Mouse (Mus musculus): ENCODE measurements around the gene Vps51. TPM values are rescaled to one million over a fixed set of nuclear protein-coding genes. Genes with fewer than 3 reads are reported as not detected.
A peak's percentile ranks its signal among the peaks of the same experiment; 100 is the strongest.

Gene Vps51
- polyA plus RNA-seq, 1 experiment from 2014 or later: 75.0 TPM

GRCm38 (mm10) chr19:6058966-6059365, 18.1 kb downstream of the Vps51 start:
- WGBS: 83% methylated on average over 5 of the region's 5 CpGs
- Histone ChIP-seq H3K36me3 (ENCODE audit: control insufficient read depth, insufficient read depth, low read length) (peaks cover 36% of the 10 kb centered on the region), H3K4me2 (replicated peaks; ENCODE audit: low read depth, low read length) (peak overlapping the region; percentile 84), H3K4me3 (ENCODE audit: low read length) (peak overlapping the region; percentile 82), H3K27ac (ENCODE audit: low read depth, low read length) (no peak overlapping the region), H3K4me1 (ENCODE audit: control insufficient read depth, insufficient read depth, low read length) (peaks cover 15% of the 10 kb centered on the region), H3K9ac (ENCODE audit: low read depth, low read length) (peak overlapping the region; percentile 88), H3K9me3 (ENCODE audit: control insufficient read depth, low read length) (no peaks in the 10 kb centered on the region), H3K27me3 (ENCODE audit: control insufficient read depth, insufficient read depth, low read length) (no peaks in the 10 kb centered on the region)
- ATAC-seq (ENCODE audit: low FRiP score, low TSS enrichment): no peak

GRCm38 (mm10) chr19:6058513-6058912, 18.5 kb downstream of the Vps51 start:
- Histone ChIP-seq H3K27me3 (ENCODE audit: control insufficient read depth, insufficient read depth, low read length) (no peaks in the 10 kb centered on the region), H3K4me3 (ENCODE audit: low read length) (peak overlapping the region; percentile 82), H3K27ac (ENCODE audit: low read depth, low read length) (peak overlapping the region; percentile 63; the same call in 1 of the 2 replicates), H3K9ac (ENCODE audit: low read depth, low read length) (peak overlapping the region; percentile 88), H3K4me1 (ENCODE audit: control insufficient read depth, insufficient read depth, low read length) (peaks cover 15% of the 10 kb centered on the region), H3K9me3 (ENCODE audit: control insufficient read depth, low read length) (no peaks in the 10 kb centered on the region), H3K4me2 (replicated peaks; ENCODE audit: low read depth, low read length) (peak overlapping the region; percentile 84), H3K36me3 (ENCODE audit: control insufficient read depth, insufficient read depth, low read length) (peaks cover 41% of the 10 kb centered on the region)
- WGBS: 33% methylated on average over 5 of the region's 5 CpGs
- ATAC-seq (ENCODE audit: low FRiP score, low TSS enrichment): no peak

GRCm38 (mm10) chr19:6057313-6058096, 19.5 kb downstream of the Vps51 start, which contains the start of the genes Mrpl49 and Fau:
Mrpl49 (minus strand) TSS chr19:6057785.
Fau (plus strand) TSS chr19:6057844.
- Histone ChIP-seq H3K36me3 (ENCODE audit: control insufficient read depth, insufficient read depth, low read length) (peaks cover 51% of the 10 kb centered on the region), H3K4me3 (ENCODE audit: low read length) (peak within 1 kb of the TSS; percentile 82), H3K4me1 (ENCODE audit: control insufficient read depth, insufficient read depth, low read length) (peaks cover 14% of the 10 kb centered on the region), H3K27ac (ENCODE audit: low read depth, low read length) (peak within 1 kb of the TSS; percentile 63), H3K9me3 (ENCODE audit: control insufficient read depth, low read length) (no peaks in the 10 kb centered on the region), H3K4me2 (replicated peaks; ENCODE audit: low read depth, low read length) (peak within 1 kb of the TSS; percentile 84), H3K27me3 (ENCODE audit: control insufficient read depth, insufficient read depth, low read length) (no peaks in the 10 kb centered on the region), H3K9ac (ENCODE audit: low read depth, low read length) (peak within 1 kb of the TSS; percentile 88)
- ATAC-seq (ENCODE audit: low FRiP score, low TSS enrichment): peak; percentile 87
- under 1% methylated on average over 58 of the region's 63 CpGs for WGBS

- H3K27me3 ChIP-seq (ENCODE audit: control insufficient read depth, insufficient read depth, low read length): no peaks in the 10 kb centered on the region
- peaks cover 59% of the 10 kb centered on the region for H3K36me3 ChIP-seq (ENCODE audit: control insufficient read depth, insufficient read depth, low read length)
- peaks cover 6% of the 10 kb centered on the region; the same call in 1 of the 2 replicates for H3K4me1 ChIP-seq (ENCODE audit: control insufficient read depth, insufficient read depth, low read length)
- ATAC-seq (ENCODE audit: low FRiP score, low TSS enrichment): no peak
- H3K9ac ChIP-seq (ENCODE audit: low read depth, low read length): peak overlapping the region; percentile 88; the same call in 1 of the 2 replicates
- peak overlapping the region; percentile 82 for H3K4me3 ChIP-seq (ENCODE audit: low read length)
- WGBS: 67% methylated on average over 4 of the region's 4 CpGs
- H3K27ac ChIP-seq (ENCODE audit: low read depth, low read length): no peak overlapping the region
- H3K9me3 ChIP-seq (ENCODE audit: control insufficient read depth, low read length): no peaks in the 10 kb centered on the region
- H3K4me2 ChIP-seq (replicated peaks; ENCODE audit: low read depth, low read length): peak overlapping the region; percentile 69
Observed at GRCm38 (mm10) chr19:6056696-6057095, 20.3 kb downstream of the Vps51 start.

GRCm38 (mm10) chr19:6054296-6054695, 22.7 kb downstream of the Vps51 start:
- H3K27me3 ChIP-seq (ENCODE audit: control insufficient read depth, insufficient read depth, low read length): no peaks in the 10 kb centered on the region
- 84% methylated on average over 5 of the region's 5 CpGs for WGBS
- no peak overlapping the region for H3K9ac ChIP-seq (ENCODE audit: low read depth, low read length)
- H3K4me2 ChIP-seq (replicated peaks; ENCODE audit: low read depth, low read length): no peak overlapping the region
- no peak overlapping the region for H3K4me3 ChIP-seq (ENCODE audit: low read length)
- H3K36me3 ChIP-seq (ENCODE audit: control insufficient read depth, insufficient read depth, low read length): peaks cover 77% of the 10 kb centered on the region
- no peak for ATAC-seq (ENCODE audit: low FRiP score, low TSS enrichment)
- no peaks in the 10 kb centered on the region for H3K9me3 ChIP-seq (ENCODE audit: control insufficient read depth, low read length)
- peaks cover 6% of the 10 kb centered on the region; the same call in 1 of the 2 replicates for H3K4me1 ChIP-seq (ENCODE audit: control insufficient read depth, insufficient read depth, low read length)
- H3K27ac ChIP-seq (ENCODE audit: low read depth, low read length): no peak overlapping the region

- Histone ChIP-seq H3K9ac (ENCODE audit: low read depth, low read length) (no peak overlapping the region), H3K9me3 (ENCODE audit: control insufficient read depth, low read length) (no peaks in the 10 kb centered on the region), H3K27ac (ENCODE audit: low read depth, low read length) (no peak overlapping the region), H3K4me2 (replicated peaks; ENCODE audit: low read depth, low read length) (no peak overlapping the region), H3K4me1 (ENCODE audit: control insufficient read depth, insufficient read depth, low read length) (peaks cover 14% of the 10 kb centered on the region), H3K27me3 (ENCODE audit: control insufficient read depth, insufficient read depth, low read length) (no peaks in the 10 kb centered on the region), H3K36me3 (ENCODE audit: control insufficient read depth, insufficient read depth, low read length) (peaks cover 85% of the 10 kb centered on the region), H3K4me3 (ENCODE audit: low read length) (no peak overlapping the region)
- 87% methylated on average over 7 of the region's 7 CpGs for WGBS
- no peak for ATAC-seq (ENCODE audit: low FRiP score, low TSS enrichment)
Observed at GRCm38 (mm10) chr19:6052516-6052915, 24.5 kb downstream of the Vps51 start.

GRCm38 (mm10) chr19:6048681-6049410, 28.2 kb downstream of the Vps51 start:
- Histone ChIP-seq H3K27me3 (ENCODE audit: control insufficient read depth, insufficient read depth, low read length) (no peaks in the 10 kb centered on the region), H3K9ac (ENCODE audit: low read depth, low read length) (no peak overlapping the region), H3K4me3 (ENCODE audit: low read length) (no peak overlapping the region), H3K27ac (ENCODE audit: low read depth, low read length) (no peak overlapping the region), H3K4me1 (ENCODE audit: control insufficient read depth, insufficient read depth, low read length) (peaks cover 9% of the 10 kb centered on the region), H3K36me3 (ENCODE audit: control insufficient read depth, insufficient read depth, low read length) (peaks cover 60% of the 10 kb centered on the region), H3K9me3 (ENCODE audit: control insufficient read depth, low read length) (no peaks in the 10 kb centered on the region), H3K4me2 (replicated peaks; ENCODE audit: low read depth, low read length) (no peak overlapping the region)
- no peak for ATAC-seq (ENCODE audit: low FRiP score, low TSS enrichment)
- 87% methylated on average over 11 of the region's 11 CpGs for WGBS

GRCm38 (mm10) chr19:6047899-6048166, 29.2 kb downstream of the Vps51 start:
- WGBS: 87% methylated on average over 8 of the region's 8 CpGs
- peak overlapping the region; percentile 89; the same call in 1 of the 2 replicates for H3K9ac ChIP-seq (ENCODE audit: low read depth, low read length)
- no peaks in the 10 kb centered on the region for H3K27me3 ChIP-seq (ENCODE audit: control insufficient read depth, insufficient read depth, low read length)
- no peak for ATAC-seq (ENCODE audit: low FRiP score, low TSS enrichment)
- H3K27ac ChIP-seq (ENCODE audit: low read depth, low read length): no peak overlapping the region
- peak overlapping the region; percentile 95 for H3K4me3 ChIP-seq (ENCODE audit: low read length)
- peak overlapping the region; percentile 93 for H3K4me2 ChIP-seq (replicated peaks; ENCODE audit: low read depth, low read length)
- H3K9me3 ChIP-seq (ENCODE audit: control insufficient read depth, low read length): no peaks in the 10 kb centered on the region
- peaks cover 50% of the 10 kb centered on the region for H3K36me3 ChIP-seq (ENCODE audit: control insufficient read depth, insufficient read depth, low read length)
- peaks cover 9% of the 10 kb centered on the region for H3K4me1 ChIP-seq (ENCODE audit: control insufficient read depth, insufficient read depth, low read length)

Data from kidney, embryonic 14.5 days (tissue).